Mouse (Mus musculus): ENCODE data around the gene Trip10.
A peak's percentile ranks its signal among the peaks of the same experiment; 100 is the strongest.

Gene Trip10

DNA sequence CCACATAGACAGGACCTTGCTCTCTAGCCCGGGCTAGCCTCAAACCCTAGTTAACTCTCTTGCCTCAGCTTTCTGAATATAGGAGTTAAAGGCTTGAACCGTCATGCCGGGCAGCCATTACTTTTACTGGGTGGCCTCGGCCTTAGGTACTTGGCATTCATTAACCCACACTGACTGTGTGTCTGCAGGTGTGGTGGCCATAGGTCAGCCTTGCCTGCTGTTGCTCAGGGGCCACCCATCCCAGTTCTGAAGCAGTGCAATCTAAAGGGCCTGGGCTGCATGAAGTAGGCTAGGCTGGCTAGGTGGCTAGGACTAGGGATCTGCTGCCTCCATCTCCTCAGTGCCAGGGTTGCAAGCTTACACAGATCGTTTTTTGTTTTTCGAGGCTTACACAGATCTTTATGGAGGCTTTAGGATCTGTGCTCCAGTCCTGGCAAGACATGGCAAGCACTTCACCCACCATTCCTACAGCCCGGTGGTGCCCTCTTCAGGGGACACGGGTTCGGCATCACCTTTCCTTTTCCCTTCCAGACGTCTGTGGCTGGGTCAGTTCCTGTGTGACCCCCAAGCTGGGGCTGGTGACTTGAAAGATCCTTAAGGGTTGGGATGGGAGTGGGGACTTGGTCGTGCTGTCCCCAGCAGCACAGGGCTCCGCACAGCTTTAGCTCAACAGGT, 14.9 kb upstream of the Trip10 start:
- no peak for DNase-seq (ENCODE audit: low spot score in 2 of 2)

DNA sequence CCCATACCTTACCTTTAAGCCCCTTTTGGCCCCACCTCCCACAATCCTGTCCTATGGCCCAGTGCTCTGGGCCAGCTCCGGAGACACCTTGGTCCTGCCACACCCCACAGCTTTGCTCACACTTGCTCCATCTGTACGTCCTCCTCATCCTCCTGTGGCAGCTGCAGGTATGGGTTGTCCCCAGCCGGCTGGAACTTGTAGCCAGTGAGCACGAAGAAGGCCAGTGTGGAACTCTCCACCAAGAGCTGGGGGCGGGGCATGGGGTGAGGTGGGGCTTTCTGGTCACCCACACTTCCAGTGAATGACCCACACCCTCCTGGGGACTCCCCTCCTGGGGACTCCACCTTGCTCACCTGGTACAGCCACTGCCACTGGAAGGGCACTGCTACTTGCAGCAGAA, 13.5 kb upstream of the Trip10 start:
- DNase-seq (ENCODE audit: low spot score in 2 of 2): no peak

- no peak for DNase-seq (ENCODE audit: low spot score in 2 of 2)
Measured at GRCm38 (mm10) chr17:57237181-57237580, 12.1 kb upstream of the Trip10 start.

DNA sequence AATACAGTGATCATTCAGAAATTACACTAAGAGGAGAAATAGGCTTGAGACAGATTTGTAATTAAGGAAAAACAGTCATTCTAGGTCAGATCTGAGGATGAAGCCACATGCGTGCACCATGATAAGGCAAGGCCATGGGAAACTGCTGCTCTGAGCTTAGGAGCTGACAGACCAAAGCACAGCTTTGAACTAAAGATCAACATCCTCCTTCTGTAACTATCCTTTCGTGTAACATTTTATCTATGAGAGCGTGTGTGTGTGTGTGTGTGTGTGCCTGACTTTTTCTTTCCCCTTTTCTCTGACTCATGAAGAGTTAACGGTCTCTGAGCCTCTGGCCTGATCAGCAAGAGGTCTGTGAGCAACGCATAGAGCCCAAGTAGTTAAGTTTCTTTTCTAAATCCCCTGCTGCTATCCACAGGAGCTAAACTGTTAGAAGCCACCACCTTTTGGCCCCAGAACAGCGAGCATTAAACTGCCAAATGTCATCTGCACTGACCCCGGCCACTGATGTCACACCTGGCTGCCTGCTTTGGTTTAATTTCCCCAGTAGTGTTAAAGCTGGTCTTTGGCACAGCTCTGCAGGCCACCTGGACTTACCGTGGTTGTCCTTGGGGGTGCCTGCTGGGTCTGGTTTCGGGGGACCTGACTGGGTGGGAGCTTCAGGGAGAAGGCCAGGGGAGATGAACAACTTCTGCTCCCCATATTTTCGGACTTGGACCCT, 5.4 kb upstream of the Trip10 start:
- DNase-seq (ENCODE audit: low spot score in 2 of 2): no peak

GRCm38 (mm10) chr17:57245311-57245929, 3.8 kb upstream of the Trip10 start:
- no peak for DNase-seq (ENCODE audit: low spot score in 2 of 2)

- DNase-seq (ENCODE audit: low spot score in 2 of 2): peak; percentile 22 to 23
Measured at GRCm38 (mm10) chr17:57246663-57247392, 2.4 kb upstream of the Trip10 start.

DNA sequence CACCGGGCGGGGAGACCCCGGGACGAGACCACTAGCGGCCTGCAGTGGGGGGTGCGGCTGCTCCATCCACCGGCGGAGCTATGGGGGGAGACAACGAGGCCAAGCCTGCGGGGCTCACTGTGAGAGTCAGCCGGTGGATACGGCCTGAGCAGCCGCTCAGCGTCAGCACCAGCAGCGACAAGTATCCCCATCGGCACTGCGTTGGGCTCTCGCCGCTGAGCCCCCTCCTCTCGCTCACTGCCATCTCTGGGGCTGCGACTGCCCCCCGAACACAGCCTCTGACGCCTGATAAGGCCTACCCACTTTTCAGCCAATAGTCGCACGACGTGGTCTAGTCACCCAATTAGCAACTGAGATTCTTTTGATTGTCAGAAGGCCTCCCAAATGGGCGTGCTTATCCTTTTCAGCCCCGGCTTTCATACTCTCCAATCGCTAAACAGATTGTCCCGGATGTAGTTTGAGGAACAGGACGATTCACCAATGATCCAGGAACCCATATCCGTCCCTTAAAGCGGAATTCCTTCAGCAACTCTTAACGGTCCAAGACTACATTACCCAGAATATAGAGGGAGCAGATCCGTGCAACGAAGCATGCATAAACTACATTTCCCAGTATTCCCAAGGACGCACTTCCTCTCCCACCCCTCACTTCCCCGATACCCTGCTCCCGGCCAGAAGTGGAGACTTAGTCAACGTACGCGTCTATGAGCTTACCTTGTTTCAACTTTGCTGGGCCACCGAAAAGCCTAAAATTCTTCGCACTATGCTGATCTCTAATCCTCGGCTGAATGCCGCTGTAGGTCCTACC, 1.7 kb upstream of the Trip10 start:
- DNase-seq (ENCODE audit: low spot score in 2 of 2): peak; percentile 78 to 85

GRCm38 (mm10) chr17:57248201-57248699, 1.0 kb upstream of the Trip10 start, which contains the start of gene Gpr108:
TSS of gene Gpr108 (minus strand) at chr17:57248446.
- peak; percentile 74 to 88 for DNase-seq (ENCODE audit: low spot score in 2 of 2)

- DNase-seq (ENCODE audit: low spot score in 2 of 2): peak; percentile 19 to 36
Measured at GRCm38 (mm10) chr17:57248771-57249170, 484 bp upstream of the Trip10 start.

DNA sequence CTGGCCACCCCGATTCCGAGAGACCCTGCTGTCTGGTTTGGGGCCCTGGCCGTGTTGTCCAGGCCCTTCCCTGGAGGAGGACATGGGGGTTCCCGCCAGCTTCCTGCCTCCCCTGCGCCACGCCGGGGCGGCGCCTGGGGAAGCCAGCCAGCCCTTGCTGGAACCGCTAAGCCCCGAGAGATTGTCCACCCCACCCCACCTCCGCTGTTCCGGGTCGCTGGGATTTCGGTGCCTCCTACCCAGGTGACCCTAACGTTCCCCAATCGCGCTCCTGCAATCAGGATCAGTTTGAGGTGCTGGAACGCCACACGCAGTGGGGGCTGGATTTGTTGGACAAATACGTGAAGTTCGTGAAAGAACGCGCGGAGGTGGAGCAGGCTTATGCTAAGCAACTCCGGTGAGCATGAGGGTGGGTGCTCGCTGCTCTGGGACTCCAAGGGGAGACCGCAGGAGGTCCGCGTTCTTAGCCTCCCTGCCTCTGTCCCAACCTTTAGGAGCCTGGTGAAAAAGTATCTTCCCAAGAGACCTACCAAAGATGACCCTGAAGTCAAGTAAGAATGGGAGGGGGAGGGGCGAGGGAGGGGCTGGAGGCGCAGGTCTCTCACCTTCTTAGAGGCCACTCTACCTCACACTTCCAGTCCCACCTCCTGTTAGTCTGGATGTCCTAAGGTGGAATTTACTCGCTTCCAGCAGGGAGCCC, 1.4 kb downstream of the Trip10 start:
- DNase-seq (ENCODE audit: low spot score in 2 of 2): peak in 1 of 2 experiments; percentile 28

DNA sequence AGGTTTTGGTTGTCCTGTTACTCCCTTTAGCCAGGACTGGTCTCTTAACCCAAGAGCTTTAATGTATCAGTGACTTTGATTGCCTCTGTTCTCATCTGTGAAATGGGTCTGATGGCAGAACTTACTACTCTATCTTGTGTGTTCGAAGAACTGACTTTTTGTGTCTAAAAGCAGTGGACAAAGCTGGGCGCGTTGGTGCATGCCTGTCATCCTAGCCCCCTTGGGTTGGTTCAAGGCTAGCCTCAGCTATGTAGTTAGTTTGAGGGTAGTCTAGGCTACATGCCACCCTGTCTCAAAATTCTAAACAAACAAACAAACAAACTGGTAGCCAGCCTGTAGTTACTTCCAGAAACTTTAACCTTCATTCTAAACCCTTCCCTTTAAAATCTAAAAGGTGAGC, 2.2 kb downstream of the Trip10 start:
- DNase-seq (ENCODE audit: low spot score in 2 of 2): no peak

GRCm38 (mm10) chr17:57253306-57253705, 4.1 kb downstream of the Trip10 start:
- no peak for DNase-seq (ENCODE audit: low spot score in 2 of 2)

DNA sequence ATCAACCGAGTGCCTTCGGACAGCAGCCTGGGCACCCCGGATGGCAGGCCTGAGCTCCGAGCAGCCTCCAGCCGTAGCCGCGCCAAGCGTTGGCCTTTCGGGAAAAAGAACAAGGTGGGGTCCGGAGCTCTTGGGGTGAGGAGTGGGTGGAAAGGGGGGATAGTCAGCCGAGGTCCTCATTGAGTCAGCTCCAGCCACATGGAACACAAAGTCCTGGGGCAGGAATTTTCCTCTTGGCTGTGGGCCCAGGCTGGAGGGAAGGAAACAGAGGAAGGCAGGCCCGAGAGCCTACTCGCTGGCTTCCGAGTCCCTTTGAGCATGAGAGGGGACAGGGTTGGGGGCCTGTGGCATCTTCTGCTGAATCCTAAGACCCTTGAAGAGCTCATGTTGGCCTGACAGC, 6.1 kb downstream of the Trip10 start:
- no peak for DNase-seq (ENCODE audit: low spot score in 2 of 2)

GRCm38 (mm10) chr17:57256921-57257485, 7.7 kb downstream of the Trip10 start:
- no peak for DNase-seq (ENCODE audit: low spot score in 2 of 2)

DNA sequence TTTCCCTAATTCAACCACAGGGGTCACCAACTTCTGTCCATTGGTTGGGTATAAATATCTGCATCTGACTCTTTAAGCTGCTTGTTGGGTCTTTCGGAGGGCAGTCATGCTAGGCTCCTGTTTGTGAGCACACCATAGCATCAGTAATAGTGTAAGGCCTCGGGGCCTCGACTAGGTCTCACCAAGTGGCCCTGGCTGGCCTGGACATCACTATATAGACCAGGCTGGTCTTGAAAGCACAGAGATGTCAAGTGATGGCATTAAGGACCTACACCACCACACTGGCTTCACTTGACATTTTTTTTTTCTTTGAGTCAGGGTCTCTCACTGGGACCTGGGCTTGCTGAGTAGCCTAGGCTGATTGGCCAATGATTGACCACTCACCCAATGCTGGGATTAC, 8.9 kb downstream of the Trip10 start:
- no peak for DNase-seq (ENCODE audit: low spot score in 2 of 2)

GRCm38 (mm10) chr17:57259742-57260141, 10.5 kb downstream of the Trip10 start:
- DNase-seq (ENCODE audit: low spot score in 2 of 2): no peak

DNA sequence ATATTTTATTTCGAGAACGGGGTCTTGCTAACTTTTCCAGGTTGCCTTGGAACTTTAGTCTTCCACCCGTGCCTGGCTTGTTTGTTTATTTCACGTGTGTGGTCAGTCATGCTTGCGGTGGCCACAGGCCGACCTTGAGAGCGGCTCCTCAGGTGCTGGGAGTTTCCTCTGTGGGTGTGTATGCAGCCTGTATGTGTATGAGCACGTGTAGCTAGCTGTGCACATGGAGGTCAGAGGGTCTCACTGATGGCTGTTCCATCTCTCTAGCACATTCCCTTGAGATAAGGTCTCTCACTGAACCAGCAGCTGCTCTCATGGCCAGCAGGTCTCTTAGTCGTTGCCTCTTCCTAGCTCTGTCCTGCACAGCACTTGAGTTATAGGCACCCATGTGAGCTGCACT, 11.1 kb downstream of the Trip10 start:
- no peak for DNase-seq (ENCODE audit: low spot score in 2 of 2)

DNA sequence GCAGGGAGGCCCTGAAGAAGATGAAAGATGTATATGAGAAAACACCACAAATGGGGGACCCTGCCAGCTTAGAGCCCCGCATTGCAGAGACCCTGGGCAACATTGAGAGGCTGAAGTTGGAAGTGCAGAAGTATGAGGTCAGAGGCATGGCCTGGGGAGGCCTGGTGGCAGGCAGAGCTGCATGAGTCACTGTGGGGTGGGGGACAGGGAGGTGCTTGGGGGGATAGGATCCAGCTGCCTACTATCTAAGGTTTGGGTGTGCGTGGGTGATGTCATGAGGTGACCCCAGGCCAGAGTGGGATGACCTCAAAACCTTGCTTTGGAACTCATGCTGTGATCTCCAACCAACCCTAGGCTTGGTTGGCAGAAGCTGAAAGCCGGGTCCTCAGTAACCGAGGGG, 12.0 kb downstream of the Trip10 start:
- no peak for DNase-seq (ENCODE audit: low spot score in 2 of 2)

DNA sequence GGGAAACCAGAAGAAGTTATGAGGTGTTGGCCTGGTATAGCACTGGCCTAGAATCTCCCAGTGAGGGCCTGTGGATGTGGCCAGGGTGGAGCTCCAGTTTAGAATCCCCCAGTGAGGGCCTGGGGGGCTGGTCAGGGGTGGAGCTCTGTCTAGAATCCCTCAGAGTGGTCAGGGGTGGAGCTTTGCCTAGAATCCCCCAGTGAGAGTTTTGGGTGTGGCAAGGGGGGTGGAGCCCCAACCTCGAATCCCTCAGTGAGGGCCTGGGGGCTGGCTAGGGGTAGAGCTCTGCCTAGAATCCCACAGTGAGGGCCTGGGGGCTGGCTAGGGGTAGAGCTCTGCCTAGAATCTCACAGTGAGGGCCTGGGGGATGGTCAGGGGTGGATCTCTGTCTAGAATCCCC, 12.5 kb downstream of the Trip10 start:
- DNase-seq (ENCODE audit: low spot score in 2 of 2): no peak

GRCm38 (mm10) chr17:57262901-57263550, 13.8 kb downstream of the Trip10 start:
- no peak for DNase-seq (ENCODE audit: low spot score in 2 of 2)

Measured in spleen, postnatal 10 days (tissue).